Mouse (Mus musculus) bone marrow, adult 2 months (tissue): Measurements from ENCODE around the gene Slc17a8.

Experiments used
- CTCF ChIP-seq: fragments of 200-500 bp; IDR thresholded peaks from 2 replicates; pipeline ENCODE4 v1.5.1; 2011; ENCODE audit warnings: low read length, control low read depth; ENCODE audit not compliant: control insufficient read depth, insufficient read depth
- POLR2A ChIP-seq: fragments of 200-500 bp; IDR thresholded peaks from 2 replicates; pipeline ENCODE4 v1.6.1; 2011; ENCODE audit warnings: low read depth, mild to moderate bottlenecking, control low read depth, low read length, borderline replicate concordance; ENCODE audit not compliant: control insufficient read depth

DNA sequence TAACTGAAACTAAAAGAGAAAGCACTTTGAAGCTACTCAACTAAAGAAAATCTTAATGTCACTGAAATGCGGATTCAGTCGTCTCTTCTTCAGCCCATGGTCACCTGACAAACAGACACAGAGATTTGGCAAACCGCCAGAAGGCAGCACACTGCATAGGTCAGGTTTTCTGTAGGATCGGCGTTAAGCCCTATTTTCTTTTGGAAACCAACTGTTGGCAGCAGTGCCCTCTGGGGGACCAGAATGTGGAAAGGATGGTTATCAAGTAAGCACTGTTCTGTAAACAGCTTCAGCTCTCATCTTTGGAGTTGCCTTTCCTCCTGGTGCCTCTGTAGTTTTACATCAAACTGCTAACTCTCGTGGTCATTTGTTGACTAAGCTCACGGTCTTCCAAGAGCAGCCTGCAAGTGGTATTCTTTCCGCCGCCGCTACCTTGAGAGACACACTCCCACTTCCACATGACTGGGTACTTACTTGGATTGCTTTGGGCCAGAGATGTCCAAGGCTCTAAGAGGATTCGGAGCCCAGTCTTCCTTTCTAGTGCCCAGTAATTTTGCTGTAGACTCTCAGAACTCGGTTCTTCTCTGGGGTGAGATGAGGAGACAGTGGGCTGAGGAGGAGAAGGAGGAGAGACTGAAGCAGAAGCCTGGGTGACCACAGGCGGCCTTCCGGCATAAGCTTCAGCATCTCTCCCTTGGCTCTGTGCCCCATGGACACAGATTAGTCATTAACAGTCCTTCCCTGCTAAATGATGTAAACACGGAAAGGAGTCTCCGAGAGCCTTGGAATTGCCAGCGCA is 87.9 kb downstream of the Slc17a8 start, which contains the start of gene Nr1h4:
- no peak for TF ChIP-seq POLR2A
- TF ChIP-seq CTCF = no peak
